Mouse (Mus musculus): Measurements from ENCODE around the gene Zfp36. TPM values are rescaled to one million over a fixed set of nuclear protein-coding genes. Genes with fewer than 3 reads are reported as not detected.
A peak's percentile ranks its signal among the peaks of the same experiment; 100 is the strongest.

The Zfp36 gene
- polyA plus RNA-seq, 1 experiment = 106 TPM

DNA sequence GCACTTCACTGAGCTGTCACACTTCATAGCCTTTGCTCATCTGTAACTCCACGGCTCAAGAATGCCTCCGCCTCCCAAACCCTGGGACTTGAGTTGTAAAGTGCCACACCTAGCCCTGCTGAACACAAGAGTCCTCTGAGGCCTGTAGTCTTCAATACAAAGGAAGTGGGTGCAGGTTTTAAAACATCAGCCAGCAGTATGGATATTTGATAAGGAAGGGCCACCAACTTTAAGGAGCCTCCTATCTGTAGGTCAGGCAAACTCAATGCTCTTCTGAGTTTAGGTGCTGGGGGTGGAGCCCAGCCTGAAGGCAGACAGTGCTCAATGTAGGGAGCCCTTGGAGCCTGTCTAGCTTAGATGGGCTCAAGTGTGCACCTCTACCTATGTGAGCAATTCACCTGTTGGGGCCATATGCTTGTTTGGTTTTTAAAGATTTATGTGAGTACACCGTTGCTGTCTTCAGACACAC is 25.9 kb downstream of the Zfp36 start:
- H3K4me1 ChIP-seq (ENCODE audit: control insufficient read depth, insufficient read depth, insufficient read length) = peaks cover 4% of the 10 kb centered on the region; the same call in 1 of the 2 replicates
- WGBS = 64% methylated on average over 3 of the region's 3 CpGs
- no peak for DNase-seq (ENCODE audit: low read depth in 1 of 2, low spot score in 2 of 2)

DNA sequence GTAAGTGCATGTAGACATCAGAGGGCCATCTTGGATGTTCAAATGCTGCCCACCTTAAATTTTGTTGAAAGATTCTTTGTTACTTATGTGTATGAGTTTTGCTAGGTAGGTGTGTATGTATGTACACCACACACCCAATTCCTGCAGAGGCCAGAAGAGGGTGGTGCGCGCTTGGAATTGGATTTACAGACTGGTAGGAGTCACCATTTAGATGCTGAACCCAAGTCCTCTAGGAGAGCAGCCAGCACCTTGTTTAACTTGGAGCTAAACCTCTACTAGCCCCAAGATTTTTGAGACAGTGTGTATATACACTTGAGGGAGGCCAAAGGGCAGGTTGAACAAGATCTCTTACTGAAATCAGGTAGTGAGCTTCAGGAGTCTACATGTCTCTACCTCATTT is 26.8 kb downstream of the Zfp36 start:
- no peaks in the 10 kb centered on the region for H3K27me3 ChIP-seq (ENCODE audit: control insufficient read depth, insufficient read depth, low read length)
- H3K27ac ChIP-seq (ENCODE audit: insufficient read depth, low read length) = no peak overlapping the region
- peaks cover 4% of the 10 kb centered on the region; the same call in 1 of the 2 replicates for H3K4me1 ChIP-seq (ENCODE audit: control insufficient read depth, insufficient read depth, insufficient read length)
- peaks cover 16% of the 10 kb centered on the region for H3K36me3 ChIP-seq (ENCODE audit: control insufficient read depth, insufficient read depth, low read length)
- TF ChIP-seq CTCF (IDR thresholded peaks at IDR 0.05; ENCODE audit: extremely low read depth, insufficient read depth, insufficient read length, insufficient replicate concordance) (no peak), POLR2A (IDR thresholded peaks at IDR 0.05; ENCODE audit: low read depth, low read length) (no peak)
- 94% methylated on average over 2 of the region's 2 CpGs for WGBS
- H3K4me3 ChIP-seq (ENCODE audit: extremely low read depth, insufficient read depth, insufficient read length) = no peak overlapping the region
- no peak for DNase-seq (ENCODE audit: low read depth in 1 of 2, low spot score in 2 of 2)

More for the DNA sequence above, 25.9 kb downstream of the Zfp36 start:
- no peaks in the 10 kb centered on the region for H3K27me3 ChIP-seq (ENCODE audit: control insufficient read depth, insufficient read depth, low read length)
- no peak for TF ChIP-seq POLR2A (IDR thresholded peaks at IDR 0.05; ENCODE audit: low read depth, low read length)
- TF ChIP-seq CTCF (IDR thresholded peaks at IDR 0.05; ENCODE audit: extremely low read depth, insufficient read depth, insufficient read length, insufficient replicate concordance) = no peak
- no peak overlapping the region for H3K4me3 ChIP-seq (ENCODE audit: extremely low read depth, insufficient read depth, insufficient read length)
- H3K27ac ChIP-seq (ENCODE audit: insufficient read depth, low read length) = no peak overlapping the region
- peaks cover 16% of the 10 kb centered on the region for H3K36me3 ChIP-seq (ENCODE audit: control insufficient read depth, insufficient read depth, low read length)

DNA sequence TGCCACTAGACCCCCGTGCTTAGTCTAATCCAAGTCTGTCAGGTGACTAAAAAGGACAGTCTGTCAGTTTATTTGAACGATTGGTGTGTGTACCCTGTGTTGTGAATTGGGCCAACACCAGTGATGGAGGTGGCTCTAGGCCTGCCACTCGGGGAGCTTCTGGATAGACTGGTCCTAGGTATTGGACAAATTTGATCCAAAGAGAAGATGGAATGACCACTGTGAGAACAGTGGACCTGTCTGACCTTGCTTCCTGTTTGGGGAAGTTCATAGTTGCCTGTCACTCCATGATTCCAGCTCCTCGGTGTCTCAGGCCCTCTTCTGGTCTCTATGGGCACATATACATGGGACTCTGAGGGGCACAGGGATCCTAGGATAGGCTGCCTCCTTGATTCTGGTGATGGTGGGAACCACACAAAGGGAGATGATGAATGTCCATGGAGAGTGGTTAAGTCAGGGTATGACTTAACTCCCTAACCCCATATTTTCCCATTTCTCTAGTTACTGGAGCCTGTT is 28.3 kb downstream of the Zfp36 start:
- TF ChIP-seq POLR2A (IDR thresholded peaks at IDR 0.05; ENCODE audit: low read depth, low read length) = no peak
- no peak for TF ChIP-seq CTCF (IDR thresholded peaks at IDR 0.05; ENCODE audit: extremely low read depth, insufficient read depth, insufficient read length, insufficient replicate concordance)
- Histone ChIP-seq H3K4me3 (ENCODE audit: extremely low read depth, insufficient read depth, insufficient read length) (peak overlapping the region; percentile 93; the same call in 1 of the 2 replicates), H3K27ac (ENCODE audit: insufficient read depth, low read length) (no peak overlapping the region), H3K36me3 (ENCODE audit: control insufficient read depth, insufficient read depth, low read length) (peaks cover 16% of the 10 kb centered on the region), H3K4me1 (ENCODE audit: control insufficient read depth, insufficient read depth, insufficient read length) (peaks cover 4% of the 10 kb centered on the region; the same call in 1 of the 2 replicates), H3K27me3 (ENCODE audit: control insufficient read depth, insufficient read depth, low read length) (no peaks in the 10 kb centered on the region)
- DNase-seq (ENCODE audit: low read depth in 1 of 2, low spot score in 2 of 2) = no peak
- 8% methylated on average over 4 of the region's 4 CpGs for WGBS

DNA sequence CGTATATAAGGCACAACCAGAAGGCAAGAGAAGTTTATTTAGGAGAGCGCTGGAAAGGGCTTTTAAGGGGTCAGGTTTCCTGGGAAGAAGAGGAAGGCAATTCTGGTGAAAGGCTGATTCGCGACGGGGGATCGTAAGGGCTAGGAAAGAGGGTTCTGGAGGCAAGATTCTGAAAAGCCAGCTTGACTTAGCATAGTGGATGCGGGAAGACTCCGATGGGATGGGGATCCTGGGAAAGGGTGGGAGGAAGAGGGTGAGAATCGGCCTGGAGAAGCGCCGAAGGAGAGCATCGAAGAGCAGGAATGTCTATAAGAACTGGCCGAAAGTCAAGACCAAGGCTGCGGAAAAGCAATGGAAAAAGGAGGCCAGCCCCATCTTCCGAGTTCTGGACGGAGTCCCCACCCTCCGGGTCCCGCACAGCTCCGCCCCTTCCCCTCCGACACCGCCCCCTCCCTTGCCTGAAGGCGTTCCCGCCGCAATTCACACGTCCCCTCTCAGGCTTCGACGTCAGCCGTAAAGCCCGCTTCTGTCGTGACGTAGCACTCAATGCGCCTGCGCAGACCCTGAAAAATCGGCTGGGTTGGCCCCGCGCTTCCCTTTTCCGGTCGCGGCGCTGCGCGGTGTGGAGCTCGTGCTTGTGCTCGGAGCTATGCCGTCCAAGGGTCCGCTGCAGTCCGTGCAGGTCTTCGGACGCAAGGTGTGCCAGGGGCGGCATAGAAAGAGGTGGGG is 29.7 kb downstream of the Zfp36 start, which contains the start of gene Rps16:
Gene Rps16, plus strand, starts transcription at position 498 of the 729 bp plus-strand sequence.
- Histone ChIP-seq H3K36me3 (ENCODE audit: control insufficient read depth, insufficient read depth, low read length) (peaks cover 16% of the 10 kb centered on the region), H3K4me3 (ENCODE audit: extremely low read depth, insufficient read depth, insufficient read length) (peak within 1 kb of the TSS; percentile 93), H3K27me3 (ENCODE audit: control insufficient read depth, insufficient read depth, low read length) (no peaks in the 10 kb centered on the region), H3K4me1 (ENCODE audit: control insufficient read depth, insufficient read depth, insufficient read length) (peaks cover 4% of the 10 kb centered on the region; the same call in 1 of the 2 replicates), H3K27ac (ENCODE audit: insufficient read depth, low read length) (peak within 1 kb of the TSS; percentile 76)
- peak; percentile 91 to 98 for DNase-seq (ENCODE audit: low read depth in 1 of 2, low spot score in 2 of 2)
- TF ChIP-seq CTCF (IDR thresholded peaks at IDR 0.05; ENCODE audit: extremely low read depth, insufficient read depth, insufficient read length, insufficient replicate concordance) (no peak), POLR2A (IDR thresholded peaks at IDR 0.05; ENCODE audit: low read depth, low read length) (peak; percentile 50)
- 1% methylated on average over 48 of the region's 50 CpGs for WGBS

DNA sequence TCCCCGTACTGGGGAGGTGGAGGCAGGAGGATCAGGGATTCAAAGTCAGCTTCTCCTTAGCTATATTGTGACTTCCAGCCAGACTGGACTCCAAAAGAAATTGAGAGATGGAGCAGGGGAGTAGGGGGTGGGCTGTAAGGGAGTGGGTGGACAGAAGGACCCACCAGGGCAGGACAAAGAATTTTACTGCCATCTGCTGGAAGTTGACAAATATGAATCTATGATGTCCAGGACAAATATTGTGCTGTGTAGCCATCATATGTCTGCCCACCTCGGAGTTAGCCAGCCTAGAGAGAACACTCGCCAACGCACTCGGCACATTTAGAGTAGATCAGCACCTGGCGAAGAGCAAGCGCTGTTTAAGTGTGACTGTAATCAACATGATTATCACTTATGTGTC is 31.5 kb downstream of the Zfp36 start:
- no peak overlapping the region for H3K4me3 ChIP-seq (ENCODE audit: extremely low read depth, insufficient read depth, insufficient read length)
- 83% methylated on average over 7 of the region's 7 CpGs for WGBS
- H3K36me3 ChIP-seq (ENCODE audit: control insufficient read depth, insufficient read depth, low read length) = peaks cover 11% of the 10 kb centered on the region
- TF ChIP-seq POLR2A (IDR thresholded peaks at IDR 0.05; ENCODE audit: low read depth, low read length) (no peak), CTCF (IDR thresholded peaks at IDR 0.05; ENCODE audit: extremely low read depth, insufficient read depth, insufficient read length, insufficient replicate concordance) (no peak)
- H3K27me3 ChIP-seq (ENCODE audit: control insufficient read depth, insufficient read depth, low read length) = no peaks in the 10 kb centered on the region
- no peak overlapping the region for H3K27ac ChIP-seq (ENCODE audit: insufficient read depth, low read length)
- peaks cover 4% of the 10 kb centered on the region; the same call in 1 of the 2 replicates for H3K4me1 ChIP-seq (ENCODE audit: control insufficient read depth, insufficient read depth, insufficient read length)
- DNase-seq (ENCODE audit: low read depth in 1 of 2, low spot score in 2 of 2) = no peak

DNA sequence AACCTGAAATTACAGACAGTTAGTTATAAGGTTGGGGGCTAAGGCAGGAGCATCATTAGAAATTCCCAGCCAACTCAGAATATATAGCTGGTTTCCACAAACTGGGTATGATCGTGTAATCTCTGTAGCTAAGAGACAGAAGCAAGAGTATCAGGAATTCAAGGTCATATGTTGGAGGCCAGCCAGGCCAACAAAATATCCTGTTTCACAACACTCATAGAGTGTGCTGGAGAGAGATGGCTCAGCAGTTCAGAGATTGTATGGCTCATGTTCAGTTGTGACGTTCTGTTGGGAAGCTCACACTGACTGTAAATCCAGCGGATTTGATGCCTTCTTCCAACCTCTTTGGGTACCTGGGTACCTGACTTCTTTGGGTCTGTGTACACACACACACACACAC is 32.3 kb downstream of the Zfp36 start:
- TF ChIP-seq POLR2A (IDR thresholded peaks at IDR 0.05; ENCODE audit: low read depth, low read length) (no peak), CTCF (IDR thresholded peaks at IDR 0.05; ENCODE audit: extremely low read depth, insufficient read depth, insufficient read length, insufficient replicate concordance) (no peak)
- Histone ChIP-seq H3K27me3 (ENCODE audit: control insufficient read depth, insufficient read depth, low read length) (no peaks in the 10 kb centered on the region), H3K4me3 (ENCODE audit: extremely low read depth, insufficient read depth, insufficient read length) (no peak overlapping the region), H3K36me3 (ENCODE audit: control insufficient read depth, insufficient read depth, low read length) (peaks cover 3% of the 10 kb centered on the region; the same call in 1 of the 2 replicates), H3K4me1 (ENCODE audit: control insufficient read depth, insufficient read depth, insufficient read length) (peaks cover 4% of the 10 kb centered on the region; the same call in 1 of the 2 replicates), H3K27ac (ENCODE audit: insufficient read depth, low read length) (no peak overlapping the region)
- no peak for DNase-seq (ENCODE audit: low read depth in 1 of 2, low spot score in 2 of 2)
- 56% methylated on average over 3 of the region's 3 CpGs for WGBS
